Mouse (Mus musculus) CH12.LX (cell line): ENCODE results near the gene Emc6. TPM values are rescaled to one million over a fixed set of nuclear protein-coding genes. Genes with fewer than 3 reads are reported as not detected.

Experiments
- DNase-seq: peaks from one replicate; pipeline ENCODE4 v3.0.0-alpha.2; 2013; ENCODE audit errors: extremely low read depth
- H3K27ac ChIP-seq: 2 replicates; pipeline ENCODE4 v1.5.1; 2012; ENCODE audit warnings: low read depth, mild to moderate bottlenecking, control low read depth, moderate library complexity; ENCODE audit not compliant: insufficient read depth
- H3K27me3 ChIP-seq: replicated peaks from 2 replicates; pipeline ENCODE3; 2012; ENCODE audit warnings: inconsistent platforms
- H3K36me3 ChIP-seq, 2 experiments: replicated peaks in 1 of 2; 2 replicates each; pipeline versions ENCODE3 to v1.6.1; 2012; ENCODE audit warnings: inconsistent platforms in 1 of 2, low read length in 1 of 2, mild to moderate bottlenecking in 1 of 2, mixed read lengths in 1 of 2, moderate library complexity in 1 of 2; ENCODE audit not compliant: control insufficient read depth in 1 of 2, insufficient read depth in 1 of 2
- H3K4me1 ChIP-seq, 2 experiments: 2 replicates each; pipeline ENCODE4 v1.6.1; 2012; ENCODE audit warnings: inconsistent platforms in 1 of 2, moderate library complexity in 1 of 2; ENCODE audit not compliant: insufficient read depth in 2 of 2, control insufficient read depth in 1 of 2
- H3K4me2 ChIP-seq: 2 replicates; pipeline ENCODE4 v1.6.1; 2012; ENCODE audit warnings: low read depth, mild to moderate bottlenecking, control low read depth; ENCODE audit not compliant: poor library complexity, insufficient read depth, severe bottlenecking
- H3K4me3 ChIP-seq, 3 experiments: fragments of 150-350 bp in 1 of 3; sonication (generic) in 1 of 3; replicated peaks in 1 of 3; 2 replicates each; pipeline versions ENCODE3 to v1.5.1; 2011 to 2012; ENCODE audit warnings: low read depth in 2 of 3, low read length in 2 of 3, mild to moderate bottlenecking in 2 of 3, moderate library complexity in 2 of 3, control low read depth in 1 of 3, improper control_type of control experiment in 1 of 3, inconsistent platforms in 1 of 3, mixed read lengths in 1 of 3; ENCODE audit not compliant: poor library complexity in 1 of 3
- H3K79me2 ChIP-seq: replicated peaks from 2 replicates; pipeline ENCODE4 v1.6.1; 2012; ENCODE audit warnings: mild to moderate bottlenecking, moderate library complexity; ENCODE audit not compliant: control insufficient read depth, poor library complexity, insufficient read depth, severe bottlenecking; ENCODE audit errors: extremely low read depth
- H3K9ac ChIP-seq: 2 replicates; pipeline ENCODE4 v1.6.1; 2012; ENCODE audit warnings: low read depth, mild to moderate bottlenecking, control low read depth, moderate library complexity; ENCODE audit not compliant: insufficient read depth
- H3K9me3 ChIP-seq: replicated peaks from 2 replicates; pipeline ENCODE3; 2012; ENCODE audit warnings: low read length, inconsistent platforms, mixed read lengths
- CHD1 ChIP-seq: IDR thresholded peaks from 2 replicates; pipeline ENCODE4 v1.6.1; 2012; ENCODE audit warnings: low read depth, low read length, improper control_type of control experiment, inconsistent platforms
- CTCF ChIP-seq, 2 experiments: IDR thresholded peaks in 1 of 2; conservative IDR thresholded peaks in 1 of 2; 2 replicates each; pipeline ENCODE4 v1.5.1; 2011 to 2012; ENCODE audit warnings: low read depth in 2 of 2, low read length in 2 of 2, improper control_type of control experiment in 1 of 2, inconsistent platforms in 1 of 2, mild to moderate bottlenecking in 1 of 2, moderate library complexity in 1 of 2
- E2F4 ChIP-seq: IDR thresholded peaks from 2 replicates; pipeline ENCODE4 v1.6.1; 2011; ENCODE audit warnings: low read depth, low read length, improper control_type of control experiment; ENCODE audit not compliant: insufficient replicate concordance
- ELF1 ChIP-seq: IDR thresholded peaks from 2 replicates; pipeline ENCODE4 v1.6.1; 2014; ENCODE audit warnings: low read depth, mild to moderate bottlenecking, inconsistent platforms, low read length, improper control_type of control experiment
- ETS1 ChIP-seq: conservative IDR thresholded peaks from 2 replicates; pipeline ENCODE4 v1.6.1; 2012; ENCODE audit warnings: low read depth, mild to moderate bottlenecking, inconsistent platforms, low read length, improper control_type of control experiment, moderate library complexity
- GABPA ChIP-seq: IDR thresholded peaks from 2 replicates; pipeline ENCODE4 v1.6.1; 2012; ENCODE audit warnings: low read depth, low read length, improper control_type of control experiment, inconsistent platforms; ENCODE audit not compliant: insufficient replicate concordance
- HCFC1 ChIP-seq: IDR thresholded peaks from 2 replicates; pipeline ENCODE4 v1.6.1; 2012; ENCODE audit warnings: low read depth, mild to moderate bottlenecking, inconsistent platforms, low read length, improper control_type of control experiment
- IRF4 ChIP-seq: IDR thresholded peaks from 2 replicates; pipeline ENCODE4 v1.6.1; 2014; ENCODE audit warnings: low read depth, mild to moderate bottlenecking, inconsistent platforms, low read length, improper control_type of control experiment
- JUND ChIP-seq: conservative IDR thresholded peaks from 2 replicates; pipeline ENCODE4 v1.6.1; 2011; ENCODE audit warnings: low read depth, low read length, improper control_type of control experiment
- KAT2A ChIP-seq: IDR thresholded peaks from 2 replicates; pipeline ENCODE4 v1.6.1; 2012; ENCODE audit warnings: low read length, improper control_type of control experiment, inconsistent platforms; ENCODE audit not compliant: insufficient replicate concordance
- MAX ChIP-seq: IDR thresholded peaks from 2 replicates; pipeline ENCODE4 v1.6.1; 2011; ENCODE audit warnings: low read length, improper control_type of control experiment
- MEF2A ChIP-seq: IDR thresholded peaks from 2 replicates; pipeline ENCODE4 v1.6.1; 2014; ENCODE audit warnings: low read depth, mild to moderate bottlenecking, inconsistent platforms, low read length, improper control_type of control experiment, borderline replicate concordance
- MXI1 ChIP-seq: IDR thresholded peaks from 2 replicates; pipeline ENCODE4 v1.6.1; 2011; ENCODE audit warnings: mild to moderate bottlenecking, low read depth, low read length, improper control_type of control experiment
- MYC ChIP-seq: IDR thresholded peaks from 2 replicates; pipeline ENCODE4 v1.6.1; 2011; ENCODE audit warnings: low read depth, mild to moderate bottlenecking, improper control_type of control experiment, low read length
- NRF1 ChIP-seq: IDR thresholded peaks from 2 replicates; pipeline ENCODE4 v1.6.1; 2014; ENCODE audit warnings: low read depth, mild to moderate bottlenecking, inconsistent platforms, low read length, improper control_type of control experiment, moderate library complexity
- POLR2A ChIP-seq: IDR thresholded peaks from 2 replicates; pipeline ENCODE4 v1.6.1; 2011; ENCODE audit warnings: low read depth, mild to moderate bottlenecking, improper control_type of control experiment, low read length
- RAD21 ChIP-seq: IDR thresholded peaks from 2 replicates; pipeline ENCODE4 v1.6.1; 2011; ENCODE audit warnings: low read depth, mild to moderate bottlenecking, low read length, improper control_type of control experiment, moderate library complexity
- SMC3 ChIP-seq: IDR thresholded peaks from 2 replicates; pipeline ENCODE4 v1.6.1; 2011; ENCODE audit warnings: low read depth, low read length, improper control_type of control experiment
- TBP ChIP-seq: conservative IDR thresholded peaks from 2 replicates; pipeline ENCODE4 v1.6.1; 2011; ENCODE audit warnings: low read depth, low read length, improper control_type of control experiment
- USF2 ChIP-seq: conservative IDR thresholded peaks from 2 replicates; pipeline ENCODE4 v1.6.1; 2011; ENCODE audit warnings: low read depth, low read length, improper control_type of control experiment
- ZC3H11A ChIP-seq: IDR thresholded peaks from 2 replicates; pipeline ENCODE4 v1.6.1; 2012; ENCODE audit warnings: low read depth, mild to moderate bottlenecking, inconsistent platforms, low read length, improper control_type of control experiment
- ZMIZ1 ChIP-seq: IDR thresholded peaks from 2 replicates; pipeline ENCODE4 v1.6.1; 2012; ENCODE audit warnings: low read depth, mild to moderate bottlenecking, inconsistent platforms, low read length, improper control_type of control experiment
- ZNF384 ChIP-seq: IDR thresholded peaks from 2 replicates; pipeline ENCODE4 v1.6.1; 2012; ENCODE audit warnings: low read depth, low read length, improper control_type of control experiment, inconsistent platforms
- dilution Hi-C: fragments of 300-500 bp; cut with MboI; formaldehyde crosslinking; loops from 2 replicates; pipeline ENCODE4 v1.14.3; 2020; ENCODE audit warnings: low sequenced_read_pairs; ENCODE audit not compliant: extremely low pct_unique_long_range_greater_than_20kb, extremely low pct_ligation_motif_present
- in situ Hi-C: fragments of 300-500 bp; cut with MboI; formaldehyde crosslinking; loops from 3 replicates; pipeline ENCODE4 v1.14.3; 2019; ENCODE audit warnings: low sequenced_read_pairs, low pct_ligation_motif_present, low pct_unique_long_range_greater_than_20kb, mixed read lengths
- polyA plus RNA-seq: library from polyadenylated mRNA; unstranded; fragments of >175 nt; gene quantifications from 2 replicates; pipeline ENCODE4 v1.2.1, GENCODE M21; 2012; ENCODE audit warnings: low read depth; ENCODE audit not compliant: insufficient read length
- total RNA-seq, 2 experiments: library from RNA; depleted of rRNA; stranded (reverse); fragments of 300-350 nt in 1 of 2; fragments of >200 nt in 1 of 2; gene quantifications; 2 replicates each; pipeline ENCODE4 v1.2.3; 2012 to 2014

Emc6 gene
- total and polyA plus RNA-seq, 3 experiments: 124 to 292 (median 138) TPM

- in situ Hi-C loops (no loop called here), dilution Hi-C loops (no loop called here)
- H3K4me3 ChIP-seq: no peak overlapping the region
- no peak overlapping the region for H3K9ac ChIP-seq
- H3K27ac ChIP-seq: no peak overlapping the region
- peaks cover 20% of the 10 kb centered on the region for H3K27me3 ChIP-seq
- H3K79me2 ChIP-seq: no peaks in the 10 kb centered on the region
- no peak for DNase-seq
- no peak overlapping the region for H3K4me2 ChIP-seq
- peaks cover 5% of the 10 kb centered on the region for H3K9me3 ChIP-seq
- no peaks in the 10 kb centered on the region for H3K36me3 ChIP-seq
- H3K4me1 ChIP-seq: no peaks in the 10 kb centered on the region
- TF ChIP-seq MAX (no peak), CTCF (conservative IDR thresholded peaks at IDR 0.05 in 1 of 2, IDR thresholded peaks at IDR 0.05 in 1 of 2; ENCODE audit: low read depth in 2 of 2, low read length in 2 of 2) (peak in 1 of 2 experiments; percentile 33; a peak in 1 of 4 replicates)
Observed at GRCm38 (mm10) chr11:73219671-73220070, 42.8 kb upstream of the Emc6 start.

DNA sequence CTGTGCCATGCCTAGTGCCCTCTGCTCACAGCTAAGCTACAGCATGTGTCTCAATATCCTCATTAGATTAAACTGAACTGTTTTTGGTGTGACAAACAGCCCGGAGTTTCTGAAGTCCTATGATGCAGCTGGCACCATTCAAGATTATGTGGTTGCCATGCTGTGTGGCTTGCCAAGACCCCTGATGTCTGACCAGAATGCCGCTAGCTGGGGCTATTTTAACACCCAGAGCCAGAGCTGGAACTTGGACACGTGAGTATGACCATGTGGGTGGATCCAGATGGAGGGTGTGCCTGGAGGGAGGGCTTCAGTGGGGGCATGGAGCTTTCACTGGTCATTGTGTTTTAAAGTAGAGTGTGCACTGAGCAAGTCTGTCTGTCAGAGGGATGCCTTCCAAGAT is 37.1 kb upstream of the Emc6 start:
- Histone ChIP-seq H3K79me2 (no peaks in the 10 kb centered on the region), H3K36me3 (no peaks in the 10 kb centered on the region), H3K27ac (no peak overlapping the region), H3K9me3 (no peaks in the 10 kb centered on the region), H3K4me3 (no peak overlapping the region), H3K9ac (no peak overlapping the region), H3K4me2 (no peak overlapping the region), H3K4me1 (no peaks in the 10 kb centered on the region), H3K27me3 (peaks cover 18% of the 10 kb centered on the region)
- dilution Hi-C loops: no loop called here
- in situ Hi-C loops: no loop called here
- no peak for DNase-seq
- TF ChIP-seq POLR2A (no peak), USF2 (no peak), MYC (no peak), ZC3H11A (no peak), IRF4 (no peak), KAT2A (no peak), MEF2A (no peak), ZMIZ1 (no peak), MXI1 (no peak), NRF1 (no peak), E2F4 (no peak), ELF1 (no peak), MAX (no peak), ETS1 (no peak), CHD1 (no peak)

DNA sequence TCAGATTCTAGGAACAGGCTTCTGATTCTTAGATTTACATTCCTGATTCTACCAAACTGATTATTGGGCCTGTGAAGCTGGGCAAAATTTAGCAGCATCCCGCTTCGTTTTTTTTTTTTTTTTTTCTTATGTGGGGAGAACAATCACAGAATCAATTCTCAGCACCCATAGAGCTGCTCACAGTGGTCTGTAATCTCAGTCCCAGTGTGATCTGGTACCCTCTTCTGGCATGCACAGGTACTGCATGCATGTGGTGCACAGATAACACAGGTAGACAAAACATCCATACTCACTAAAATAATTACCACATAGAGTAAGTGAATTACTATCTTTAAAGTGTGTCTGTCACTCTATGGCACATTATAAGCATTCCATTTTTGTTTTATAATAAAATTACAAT is 30.8 kb upstream of the Emc6 start:
- H3K9me3 ChIP-seq: peaks cover 2% of the 10 kb centered on the region
- peak; percentile 29 for DNase-seq
- no peaks in the 10 kb centered on the region for H3K4me1 ChIP-seq
- dilution Hi-C loops (no loop called here), in situ Hi-C loops (no loop called here)
- no peak overlapping the region for H3K4me2 ChIP-seq
- no peak overlapping the region for H3K27ac ChIP-seq
- no peak for TF ChIP-seq HCFC1
- no peak for TF ChIP-seq USF2
- no peak for TF ChIP-seq ZNF384
- peak; percentile 40 for TF ChIP-seq RAD21
- TF ChIP-seq JUND: no peak
- no peak for TF ChIP-seq ZC3H11A
- TF ChIP-seq SMC3: peak; percentile 29; the same call in 1 of the 2 replicates
- TF ChIP-seq TBP: no peak
- TF ChIP-seq CTCF (conservative IDR thresholded peaks at IDR 0.05 in 1 of 2, IDR thresholded peaks at IDR 0.05 in 1 of 2; ENCODE audit: low read depth in 2 of 2, low read length in 2 of 2): peak in 1 of 2 experiments; percentile 56; a peak in 2 of 4 replicates
- TF ChIP-seq KAT2A: no peak
- TF ChIP-seq MXI1: no peak
- no peak for TF ChIP-seq CHD1
- TF ChIP-seq GABPA: no peak
- TF ChIP-seq E2F4: no peak
- H3K27me3 ChIP-seq: no peaks in the 10 kb centered on the region
- no peaks in the 10 kb centered on the region for H3K79me2 ChIP-seq
- H3K36me3 ChIP-seq: no peaks in the 10 kb centered on the region
- H3K4me3 ChIP-seq: no peak overlapping the region
- no peak overlapping the region for H3K9ac ChIP-seq
